Mouse (Mus musculus) ES-E14 (cell line): ENCODE measurements around the gene Btbd1. TPM values are rescaled to one million over a fixed set of nuclear protein-coding genes. Genes with fewer than 3 reads are reported as not detected.

Source experiments
- DNase-seq: peaks from one replicate; pipeline ENCODE4 v3.0.0-alpha.2; 2013; ENCODE audit warnings: low read depth, low spot score
- H3K27ac ChIP-seq: 2 replicates; pipeline ENCODE4 v1.5.1; 2012; ENCODE audit warnings: low read depth, mild to moderate bottlenecking, low read length, moderate library complexity, mixed read lengths; ENCODE audit not compliant: poor library complexity, insufficient read depth, severe bottlenecking
- H3K36me3 ChIP-seq: 2 replicates; pipeline ENCODE4 v1.6.1; 2012; ENCODE audit warnings: mild to moderate bottlenecking, low read length, moderate library complexity, mixed read lengths; ENCODE audit not compliant: control insufficient read depth, poor library complexity, insufficient read depth, severe bottlenecking
- H3K4me1 ChIP-seq, 2 experiments: fragments of 150-350 bp in 1 of 2; sonication (generic) in 1 of 2; 2 replicates each; pipeline ENCODE4 v1.6.1; 2012; ENCODE audit warnings: low read length in 2 of 2, mild to moderate bottlenecking in 1 of 2, mixed read lengths in 1 of 2; ENCODE audit not compliant: control insufficient read depth in 2 of 2, insufficient read depth in 2 of 2, poor library complexity in 1 of 2
- H3K4me3 ChIP-seq, 2 experiments: fragments of 150-350 bp in 1 of 2; sonication (generic) in 1 of 2; 2 replicates each; pipeline ENCODE4 v1.5.1; 2012; ENCODE audit warnings: low read length in 2 of 2, low read depth in 1 of 2, mild to moderate bottlenecking in 1 of 2, mixed read lengths in 1 of 2; ENCODE audit not compliant: insufficient read depth in 1 of 2, poor library complexity in 1 of 2, severe bottlenecking in 1 of 2
- H3K9ac ChIP-seq: 2 replicates; pipeline ENCODE4 v1.6.1; 2012; ENCODE audit warnings: low read depth, mild to moderate bottlenecking, low read length, mixed read lengths; ENCODE audit not compliant: poor library complexity, insufficient read depth, severe bottlenecking
- H3K9me3 ChIP-seq: fragments of 150-350 bp; sonication (generic); 2 replicates; pipeline ENCODE4 v1.6.1; 2012; ENCODE audit warnings: low read depth, mild to moderate bottlenecking, low read length; ENCODE audit not compliant: control insufficient read depth, insufficient read depth
- CHD2 ChIP-seq: IDR thresholded peaks from 2 replicates; pipeline ENCODE4 v1.6.1; 2014; ENCODE audit warnings: mild to moderate bottlenecking, low read depth, low read length, inconsistent platforms
- HCFC1 ChIP-seq: IDR thresholded peaks from 2 replicates; pipeline ENCODE4 v1.6.1; 2012; ENCODE audit warnings: low read length, inconsistent platforms, borderline replicate concordance; ENCODE audit not compliant: insufficient read depth
- MAFK ChIP-seq: IDR thresholded peaks from 2 replicates; pipeline ENCODE4 v1.6.1; 2014; ENCODE audit warnings: mild to moderate bottlenecking, low read depth, low read length, inconsistent platforms; ENCODE audit not compliant: insufficient read depth
- ZC3H11A ChIP-seq: IDR thresholded peaks from 2 replicates; pipeline ENCODE4 v1.6.1; 2012; ENCODE audit warnings: low read depth, mild to moderate bottlenecking, inconsistent platforms, low read length, borderline replicate concordance
- ZNF384 ChIP-seq: IDR thresholded peaks from 2 replicates; pipeline ENCODE4 v1.6.1; 2012; ENCODE audit warnings: low read depth, low read length, inconsistent platforms
- in situ Hi-C, 2 experiments: fragments of 600-800 bp; cut with MboI; formaldehyde crosslinking; loops; one replicate each; pipeline ENCODE4 v1.15.1; 2025; ENCODE audit warnings: low sequenced_read_pairs in 2 of 2, inconsistent platforms in 1 of 2; ENCODE audit not compliant: unreplicated experiment in 2 of 2
- total RNA-seq: library from RNA; depleted of rRNA; stranded (reverse); fragments of 300-350 nt; gene quantifications from 2 replicates; pipeline ENCODE4 v1.2.3, GENCODE M21; 2012

Btbd1 gene
- total RNA-seq, 1 experiment = 28.2 TPM

GRCm38 (mm10) chr7:81864552-81864951 lies 35.3 kb upstream of the Btbd1 start:
- DNase-seq = no peak
- H3K27ac ChIP-seq = no peak overlapping the region
- in situ Hi-C loops = no loop called here
- no peak overlapping the region for H3K9ac ChIP-seq
- H3K36me3 ChIP-seq = no peaks in the 10 kb centered on the region
- H3K4me1 ChIP-seq = peaks cover 12 to 19% of the 10 kb centered on the region in 2 experiments
- TF ChIP-seq ZNF384 (no peak), HCFC1 (no peak), MAFK (no peak), CHD2 (no peak), ZC3H11A (no peak)
- H3K4me3 ChIP-seq = no peak overlapping the region
- no peaks in the 10 kb centered on the region for H3K9me3 ChIP-seq

DNA sequence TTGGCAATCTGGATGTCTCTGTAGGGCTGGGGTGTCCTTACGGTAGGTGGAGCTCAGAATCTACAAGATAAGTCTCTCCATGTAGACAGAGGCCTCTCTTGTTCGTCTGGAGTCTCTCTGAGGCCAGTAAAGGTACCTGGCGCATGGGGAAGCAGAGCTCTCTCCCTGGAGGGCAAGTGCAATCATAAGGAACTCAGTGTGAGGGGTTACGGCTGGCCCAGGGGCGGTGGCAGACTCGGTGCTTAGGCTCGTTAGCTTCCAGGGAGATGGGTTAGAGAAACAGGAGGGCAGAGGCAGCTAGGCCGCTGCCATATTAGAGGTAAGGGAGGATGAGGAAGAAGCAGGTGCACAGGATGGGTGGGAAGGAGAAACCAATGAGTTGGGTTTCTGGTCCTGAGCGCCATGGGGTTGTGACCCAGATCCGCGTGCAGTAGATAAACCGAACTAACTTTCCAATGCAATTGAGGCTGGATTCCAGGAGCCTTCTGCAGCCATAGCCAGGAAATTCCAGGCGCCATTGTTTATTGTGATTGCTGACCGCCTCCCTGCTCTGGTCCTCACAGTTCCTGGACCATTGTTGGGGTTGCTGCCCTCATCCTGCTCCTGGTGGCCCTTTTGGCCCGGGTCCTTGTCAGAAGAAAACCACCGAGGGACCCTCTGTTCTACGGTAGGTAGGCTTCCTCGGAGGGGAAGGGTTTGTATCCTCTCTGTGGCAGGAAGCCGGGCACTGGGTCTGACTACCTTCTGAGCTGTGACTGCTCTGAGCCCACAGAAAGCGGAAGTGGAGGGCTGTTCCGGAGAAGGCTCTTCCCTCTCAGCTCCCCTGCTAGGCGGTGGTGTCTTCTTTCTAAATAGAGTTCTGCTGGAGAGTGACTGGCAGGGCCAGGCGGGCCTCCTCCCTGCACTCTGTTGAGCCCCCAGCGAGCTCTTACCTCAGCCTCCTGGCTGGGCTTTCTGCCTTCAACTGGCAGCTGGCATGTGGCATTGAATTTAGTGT lies 33.7 kb upstream of the Btbd1 start:
- H3K9me3 ChIP-seq = no peaks in the 10 kb centered on the region
- no peak overlapping the region for H3K27ac ChIP-seq
- DNase-seq = no peak
- no peaks in the 10 kb centered on the region for H3K36me3 ChIP-seq
- in situ Hi-C loops = no loop called here
- H3K4me1 ChIP-seq = peaks cover 7 to 20% of the 10 kb centered on the region in 2 experiments
- H3K9ac ChIP-seq = no peak overlapping the region
- TF ChIP-seq ZNF384 (no peak), MAFK (no peak), HCFC1 (no peak), ZC3H11A (no peak), CHD2 (no peak)
- H3K4me3 ChIP-seq = no peak overlapping the region

DNA sequence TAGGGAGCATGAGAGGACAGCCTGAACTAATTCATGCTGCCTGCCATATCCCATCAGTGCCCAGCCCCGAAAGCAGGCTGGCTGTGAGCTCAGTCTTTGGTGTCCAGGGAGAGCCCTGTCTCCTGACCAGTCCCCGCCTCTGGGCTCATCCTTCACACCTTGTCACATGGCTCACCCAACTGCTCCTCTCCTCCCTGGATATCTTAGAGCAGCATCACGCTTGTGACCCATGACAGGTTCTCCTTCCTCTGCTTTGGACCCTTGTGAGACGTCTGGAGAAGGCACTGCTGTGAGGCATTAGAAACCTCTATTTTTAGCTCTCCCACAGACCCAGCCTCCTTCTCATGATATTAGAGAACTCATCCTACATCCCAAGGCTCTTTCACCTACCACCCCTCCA lies 32.7 kb upstream of the Btbd1 start:
- DNase-seq = no peak
- Histone ChIP-seq H3K27ac (no peak overlapping the region), H3K9ac (no peak overlapping the region), H3K36me3 (no peaks in the 10 kb centered on the region), H3K9me3 (no peaks in the 10 kb centered on the region), H3K4me1 (peaks cover 7 to 15% of the 10 kb centered on the region in 2 experiments), H3K4me3 (no peak overlapping the region)
- TF ChIP-seq HCFC1 (no peak), MAFK (no peak), CHD2 (no peak), ZC3H11A (no peak), ZNF384 (no peak)
- in situ Hi-C loops = no loop called here

- no peak overlapping the region for H3K27ac ChIP-seq
- no peak overlapping the region for H3K9ac ChIP-seq
- H3K4me3 ChIP-seq = no peak overlapping the region
- no peak for DNase-seq
- no peaks in the 10 kb centered on the region for H3K9me3 ChIP-seq
- H3K36me3 ChIP-seq = no peaks in the 10 kb centered on the region
- TF ChIP-seq MAFK (no peak), CHD2 (no peak), ZNF384 (no peak), HCFC1 (no peak), ZC3H11A (no peak)
- in situ Hi-C loops = no loop called here
- peaks cover 7 to 11% of the 10 kb centered on the region in 2 experiments for H3K4me1 ChIP-seq
These were observed 32.2 kb upstream of the Btbd1 start for GRCm38 (mm10) chr7:81861461-81861860.
